8 mouse cellular contexts compared by ENCODE assay signal in the genomic region with DNA sequence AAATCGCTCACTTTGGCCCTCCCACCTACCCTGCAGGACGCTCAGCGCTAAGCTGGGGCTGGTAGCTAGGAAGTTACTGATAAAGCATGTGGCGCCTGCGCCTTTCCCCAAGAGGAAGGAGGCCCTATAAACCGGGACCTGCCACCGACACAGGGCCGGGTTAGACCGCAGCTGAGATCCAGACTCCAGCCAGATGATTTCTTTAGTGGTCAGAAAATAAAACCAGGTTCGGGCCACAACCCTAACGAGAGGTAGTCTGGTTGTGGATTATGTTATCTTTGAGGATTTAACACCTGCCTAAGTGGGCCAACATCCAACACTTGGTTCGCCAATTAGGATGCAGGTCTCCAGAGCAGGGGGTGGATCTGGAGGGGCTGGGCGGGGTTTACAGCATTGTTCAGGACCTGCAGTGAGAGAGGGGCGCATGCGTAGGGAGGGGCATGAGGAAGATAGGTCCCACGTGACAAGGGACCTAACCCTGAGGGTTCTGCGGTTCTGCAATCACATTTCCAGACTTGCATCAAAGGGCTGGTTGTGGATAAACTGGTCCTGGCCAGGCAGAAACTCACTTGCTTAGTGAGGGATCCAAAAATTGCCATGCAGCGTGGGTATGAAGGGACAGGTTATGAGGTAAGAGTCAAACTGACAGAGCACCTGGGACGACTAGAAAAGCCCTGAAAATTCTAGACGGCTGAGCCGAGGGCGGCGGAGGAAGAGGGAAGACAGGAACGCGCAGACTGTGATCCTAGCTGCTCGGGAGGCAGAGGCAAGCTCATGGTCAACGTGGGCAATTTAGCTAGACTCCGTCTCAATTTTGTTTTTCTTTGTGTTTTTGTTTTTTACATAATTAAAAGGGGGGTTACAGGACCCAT. TPM values are rescaled to one million over a fixed set of nuclear protein-coding genes. Genes with fewer than 3 reads are reported as not detected.
DNase-seq lines count a peak whose midpoint lies in the region; ATAC-seq and TF ChIP-seq lines count a peak whose summit lies in the region.

Slc16a13 (minus strand) TSS at position 334 of the 872 bp plus-strand sequence.

- H3K9me3 ChIP-seq in embryonic facial prominence, embryonic 12.5 days, result no peaks in the 10 kb centered on the region
- no peaks in the 10 kb centered on the region for H3K9me3 ChIP-seq in limb, embryonic 10.5 days (replicated peaks)
- no peaks in the 10 kb centered on the region for H3K9me3 ChIP-seq in midbrain, embryonic 12.5 days

- peaks cover 6% of the 10 kb centered on the region; the same call in 1 of the 2 replicates for H3K36me3 ChIP-seq in embryonic facial prominence, embryonic 12.5 days
- peaks cover 20% of the 10 kb centered on the region for H3K36me3 ChIP-seq in limb, embryonic 10.5 days
- H3K36me3 ChIP-seq in midbrain, embryonic 12.5 days, result peaks cover 16% of the 10 kb centered on the region
- no peaks in the 10 kb centered on the region for H3K36me3 ChIP-seq in small intestine, adult 2 months (ENCODE audit: control insufficient read depth, insufficient read depth, low read length)

- peaks cover 62% of the 10 kb centered on the region for H3K27me3 ChIP-seq in embryonic facial prominence, embryonic 12.5 days
- H3K27me3 ChIP-seq in limb, embryonic 10.5 days (ENCODE audit: low read depth, poor library complexity, severe bottlenecking), result peaks cover 69% of the 10 kb centered on the region
- H3K27me3 ChIP-seq in midbrain, embryonic 12.5 days, result peaks cover 55% of the 10 kb centered on the region
- H3K27me3 ChIP-seq in small intestine, adult 2 months (ENCODE audit: control insufficient read depth, insufficient read depth, low read length), result no peaks in the 10 kb centered on the region

- no peak for TF ChIP-seq CTCF in small intestine, adult 2 months (IDR thresholded peaks at IDR 0.05; ENCODE audit: extremely low read depth, insufficient read length, insufficient replicate concordance, low read depth, low read length)

- H3K27ac ChIP-seq in embryonic facial prominence, embryonic 12.5 days, result peak within 1 kb of the TSS; percentile 65
- H3K27ac ChIP-seq in limb, embryonic 10.5 days, result peak within 1 kb of the TSS; percentile 88
- H3K27ac ChIP-seq in midbrain, embryonic 12.5 days (replicated peaks), result peak within 1 kb of the TSS; percentile 90
- peak within 1 kb of the TSS; percentile 99 for H3K27ac ChIP-seq in small intestine, adult 2 months (ENCODE audit: insufficient read depth, low read depth, low read length)

- peak within 1 kb of the TSS; percentile 46 for H3K4me3 ChIP-seq in embryonic facial prominence, embryonic 12.5 days
- peak within 1 kb of the TSS; percentile 62 for H3K4me3 ChIP-seq in limb, embryonic 10.5 days
- peak within 1 kb of the TSS; percentile 61 for H3K4me3 ChIP-seq in midbrain, embryonic 12.5 days
- H3K4me3 ChIP-seq in small intestine, adult 2 months (ENCODE audit: low read depth, low read length), result peak within 1 kb of the TSS; percentile 72

- peak; percentile 71; the same call in 1 of the 2 replicates for TF ChIP-seq POLR2A in small intestine, adult 2 months (IDR thresholded peaks at IDR 0.05; ENCODE audit: low read depth, low read length)

- peaks cover 22% of the 10 kb centered on the region; the same call in 1 of the 2 replicates for H3K4me1 ChIP-seq in embryonic facial prominence, embryonic 12.5 days
- peaks cover 41% of the 10 kb centered on the region for H3K4me1 ChIP-seq in limb, embryonic 10.5 days
- H3K4me1 ChIP-seq in midbrain, embryonic 12.5 days, result peaks cover 32% of the 10 kb centered on the region
- H3K4me1 ChIP-seq in small intestine, adult 2 months (ENCODE audit: control insufficient read depth, insufficient read depth, insufficient read length, low read length), result peaks cover 32% of the 10 kb centered on the region

- peak within 1 kb of the TSS; percentile 65 for H3K4me2 ChIP-seq in embryonic facial prominence, embryonic 12.5 days (replicated peaks)
- peak within 1 kb of the TSS; percentile 88 for H3K4me2 ChIP-seq in midbrain, embryonic 12.5 days (replicated peaks)

- peak; percentile 99 for DNase-seq in 3T3-L1 (ENCODE audit: low read depth, low spot score)
- peak; percentile 94 to 97 for DNase-seq in adrenal gland, postnatal 36 days
- DNase-seq in heart, adult 18-20 months, result peak; percentile 93 to 97
- peak; percentile 96 for DNase-seq in kidney, adult 18-20 months
- DNase-seq in limb, embryonic 10.5 days (ENCODE audit: low spot score), result peak; percentile 92

- peak within 1 kb of the TSS; percentile 67 for H3K9ac ChIP-seq in embryonic facial prominence, embryonic 12.5 days
- H3K9ac ChIP-seq in midbrain, embryonic 12.5 days (replicated peaks), result peak within 1 kb of the TSS; percentile 77

- ATAC-seq in embryonic facial prominence, embryonic 12.5 days (ENCODE audit: insufficient number of reproducible peaks, insufficient read depth, low FRiP score, low TSS enrichment), result peak; percentile 85
- peak; percentile 93 for ATAC-seq in midbrain, embryonic 12.5 days (ENCODE audit: low FRiP score, low read depth)

- under 1% methylated on average over 28 of the region's 28 CpGs for WGBS in embryonic facial prominence, embryonic 12.5 days
- under 1% methylated on average over 28 of the region's 28 CpGs for WGBS in limb, embryonic 10.5 days
- WGBS in midbrain, embryonic 12.5 days, result under 1% methylated on average over 28 of the region's 28 CpGs
- WGBS in small intestine, adult 2 months, result under 1% methylated on average over 28 of the region's 28 CpGs

RNA-seq across cellular contexts. Expression of gene Slc16a13, which starts in this region (rescaled TPM):
- 1 to 10 TPM; 2.7 to 3.0 TPM for total RNA-seq in adrenal gland, postnatal 36 days (2021)
- 12.8 and 13.3 TPM in 2 replicates for polyA plus RNA-seq in embryonic facial prominence, embryonic 12.5 days (2016; fragmentation: Nextera tagmentation; extraction: Ambion mirVana)
- total RNA-seq in heart, adult 18-20 months (2021), result 1 to 10 TPM; 2.1 to 2.9 TPM
- polyA plus RNA-seq in limb, embryonic 10.5 days (2016; fragmentation: Nextera tagmentation; extraction: Ambion mirVana), result 11.6 and 16.3 TPM in 2 replicates
- polyA plus RNA-seq in midbrain, embryonic 12.5 days (2016; fragmentation: Nextera tagmentation; extraction: Ambion mirVana), result 19.0 and 19.5 TPM in 2 replicates
- polyA plus RNA-seq in small intestine, adult 2 months (2012; rRNA removed), result 3.2 and 4.7 TPM in 2 replicates

Comparison
In these comparisons a context has a peak if more than half of its experiments do, and no peak if none do; other contexts are left out.
1. Peak in every context shown above with its lines: DNase-seq, ATAC-seq, H3K4me3 ChIP-seq and H3K27ac ChIP-seq.